Mouse (Mus musculus) monocyte, adult 5-6 weeks (primary cell): Measurements from ENCODE around the gene Nox1. TPM values are rescaled to one million over a fixed set of nuclear protein-coding genes. Genes with fewer than 3 reads are reported as not detected.
A peak's percentile ranks its signal among the peaks of the same experiment; 100 is the strongest.

ENCODE experiments used
- ATAC-seq: fragments of 153-309, 156-312 bp; replicated peaks from 2 replicates; pipeline ENCODE4 v1.8.0; 2017; ENCODE audit warnings: mild to moderate bottlenecking; ENCODE audit not compliant: low TSS enrichment, insufficient number of reproducible peaks, severe bottlenecking, poor library complexity, low FRiP score
- total RNA-seq: library from RNA; stranded (forward); fragments of 200-1000, 200-491, 200-594 nt; gene quantifications from 3 replicates; pipeline ENCODE4 v1.2.3, GENCODE M21; 2017

Gene Nox1
- total RNA-seq, 1 experiment from 2014 or later = not detected

- ATAC-seq = no peak
These were observed 81.7 kb downstream of the Nox1 start for GRCm38 (mm10) chrX:134140024-134140423.

GRCm38 (mm10) chrX:134133821-134134220 is 87.9 kb downstream of the Nox1 start:
- no peak for ATAC-seq

GRCm38 (mm10) chrX:134132295-134132694 is 89.5 kb downstream of the Nox1 start:
- no peak for ATAC-seq

GRCm38 (mm10) chrX:134128549-134128948 is 93.2 kb downstream of the Nox1 start:
- no peak for ATAC-seq

GRCm38 (mm10) chrX:134116417-134116816 is 105.3 kb downstream of the Nox1 start:
- ATAC-seq = 0 out of 2 replicates have a peak, but pooled peaks have one; percentile 43

GRCm38 (mm10) chrX:134111767-134112166 is 110.0 kb downstream of the Nox1 start:
- ATAC-seq = no peak

GRCm38 (mm10) chrX:134102641-134103040 is 119.1 kb downstream of the Nox1 start:
- no peak for ATAC-seq

GRCm38 (mm10) chrX:134085453-134085852 is 136.3 kb downstream of the Nox1 start:
- ATAC-seq = no peak

- no peak for ATAC-seq
These were observed 162.0 kb downstream of the Nox1 start for GRCm38 (mm10) chrX:134059764-134060163.

- ATAC-seq = peak; percentile 91
These were observed 162.6 kb downstream of the Nox1 start, which contains the start of gene Cstf2 for GRCm38 (mm10) chrX:134058987-134059712. TSS of gene Cstf2 (plus strand) at chrX:134059187.

- no peak for ATAC-seq
These were observed 163.5 kb downstream of the Nox1 start for GRCm38 (mm10) chrX:134058040-134058875.

- ATAC-seq = no peak
These were observed 164.9 kb downstream of the Nox1 start for GRCm38 (mm10) chrX:134056897-134057296.

GRCm38 (mm10) chrX:134048994-134049393 is 172.8 kb downstream of the Nox1 start:
- no peak for ATAC-seq

Other genes starting within 250 kb of the Nox1 start
- 1.1 to 9.1 TPM (median 3.6 TPM) in 3 replicates for gene Sytl4, start 240.1 kb downstream of the Nox1 start, total RNA-seq
- gene Cstf2, start 162.8 kb downstream of the Nox1 start, total RNA-seq = 25.1 to 39.4 TPM (median 28.4 TPM) in 3 replicates
- 0.19 to 1.7 TPM (median 0.29 TPM) in 3 replicates for gene Xkrx, start 59.9 kb downstream of the Nox1 start, total RNA-seq
- not detected in 3 replicates for gene Arl13a, start 34.5 kb downstream of the Nox1 start, total RNA-seq
- 18.0 to 30.4 TPM (median 19.6 TPM) in 3 replicates for gene Trmt2b, start 55.0 kb upstream of the Nox1 start, total RNA-seq
- not detected in 3 replicates for gene Tmem35a, start 73.3 kb upstream of the Nox1 start, total RNA-seq
- 2.0 to 3.9 TPM (median 3.9 TPM) in 3 replicates for gene Cenpi, start 86.1 kb upstream of the Nox1 start, total RNA-seq
- 0.10 to 1.1 TPM in 2 of 3 replicates, not detected in the other for gene Drp2, start 182.6 kb upstream of the Nox1 start, total RNA-seq